Mouse (Mus musculus): ENCODE measurements at regions not wholly inside any gene's neighbourhood (a gene's known extent, or its start where the extent isn't known, plus 50 kb on each side); places are given as distances from the start of the nearest gene placed in this dataset.

GRCm38 (mm10) chr11:38036582-38036981 is 800.8 kb upstream of the Tenm2 start:
- no peak for DNase-seq

- DNase-seq: no peak
Measured at GRCm38 (mm10) chr11:38034526-38035286, 798.9 kb upstream of the Tenm2 start.

- DNase-seq: no peak
Measured at GRCm38 (mm10) chr11:38021704-38022103, 785.9 kb upstream of the Tenm2 start.

- no peak for DNase-seq
Measured at GRCm38 (mm10) chr11:37978131-37978530, 742.4 kb upstream of the Tenm2 start.

- DNase-seq: no peak
Measured at GRCm38 (mm10) chr11:37936439-37937134, 700.8 kb upstream of the Tenm2 start.

GRCm38 (mm10) chr11:37913161-37913560 is 677.4 kb upstream of the Tenm2 start:
- DNase-seq: no peak

- no peak for DNase-seq
Measured at GRCm38 (mm10) chr11:37904991-37905390, 669.2 kb upstream of the Tenm2 start.

GRCm38 (mm10) chr11:37897713-37898112 is 661.9 kb upstream of the Tenm2 start:
- no peak for DNase-seq

GRCm38 (mm10) chr11:37882717-37883116 is 647.0 kb upstream of the Tenm2 start:
- no peak for DNase-seq

GRCm38 (mm10) chr11:37837301-37837700 is 601.5 kb upstream of the Tenm2 start:
- no peak for DNase-seq

- no peak for DNase-seq
Measured at GRCm38 (mm10) chr11:37830975-37831374, 595.2 kb upstream of the Tenm2 start.

- DNase-seq: no peak
Measured at GRCm38 (mm10) chr11:37806761-37807160, 571.0 kb upstream of the Tenm2 start.

GRCm38 (mm10) chr11:37798783-37799318 is 563.1 kb upstream of the Tenm2 start:
- no peak for DNase-seq

GRCm38 (mm10) chr11:37772481-37773089 is 536.8 kb upstream of the Tenm2 start:
- no peak for DNase-seq

GRCm38 (mm10) chr11:37770881-37771280 is 535.1 kb upstream of the Tenm2 start:
- no peak for DNase-seq

- no peak for DNase-seq
Measured at GRCm38 (mm10) chr11:37768121-37768520, 532.4 kb upstream of the Tenm2 start.

GRCm38 (mm10) chr11:37735992-37736391 is 500.2 kb upstream of the Tenm2 start:
- no peak for DNase-seq

GRCm38 (mm10) chr11:37735501-37735900 is 499.7 kb upstream of the Tenm2 start:
- no peak for DNase-seq

- DNase-seq: peak; percentile 74
Measured at GRCm38 (mm10) chr11:37696981-37697380, 461.2 kb upstream of the Tenm2 start.

- DNase-seq: no peak
Measured at GRCm38 (mm10) chr11:37678484-37679193, 442.9 kb upstream of the Tenm2 start.

GRCm38 (mm10) chr11:37671320-37671719 is 435.6 kb upstream of the Tenm2 start:
- DNase-seq: no peak

- DNase-seq: no peak
Measured at GRCm38 (mm10) chr11:37666925-37667324, 431.2 kb upstream of the Tenm2 start.

All from adrenal gland, postnatal 14 days (tissue).